Mouse (Mus musculus) liver, adult 2 months (tissue): Measurements from ENCODE around the gene Lbx1. TPM values are rescaled to one million over a fixed set of nuclear protein-coding genes. Genes with fewer than 3 reads are reported as not detected.

Source experiments
- DNase-seq: peaks from one replicate; pipeline ENCODE4 v3.0.0-alpha.2; 2011; ENCODE audit warnings: low read depth, low spot score; ENCODE audit errors: extremely low read depth
- H3K27ac ChIP-seq: fragments of 200-500 bp; replicated peaks from 2 replicates; pipeline ENCODE4 v1.5.1; 2012; ENCODE audit warnings: low read depth, mild to moderate bottlenecking, control low read depth, inconsistent platforms, low read length; ENCODE audit not compliant: insufficient read depth
- H3K27me3 ChIP-seq: fragments of 200-500 bp; 2 replicates; pipeline ENCODE4 v1.6.1; 2012; ENCODE audit warnings: mild to moderate bottlenecking, moderate library complexity, low read length, inconsistent platforms; ENCODE audit not compliant: control insufficient read depth, insufficient read depth
- H3K36me3 ChIP-seq: fragments of 200-500 bp; 2 replicates; pipeline ENCODE4 v1.6.1; 2012; ENCODE audit warnings: low read length, inconsistent platforms; ENCODE audit not compliant: control insufficient read depth, insufficient read depth
- H3K4me1 ChIP-seq: fragments of 200-500 bp; 2 replicates; pipeline ENCODE4 v1.6.1; 2011; ENCODE audit warnings: low read length; ENCODE audit not compliant: control insufficient read depth, insufficient read depth
- H3K4me3 ChIP-seq: fragments of 200-500 bp; 2 replicates; pipeline ENCODE4 v1.5.1; 2011; ENCODE audit warnings: low read depth, mild to moderate bottlenecking, control low read depth, low read length, moderate library complexity; ENCODE audit not compliant: insufficient read depth
- H3K79me2 ChIP-seq: fragments of 200-500 bp; 2 replicates; pipeline ENCODE4 v1.6.1; 2012; ENCODE audit warnings: inconsistent platforms, mild to moderate bottlenecking, low read length, moderate library complexity; ENCODE audit not compliant: control insufficient read depth, insufficient read depth
- H3K9ac ChIP-seq: fragments of 200-500 bp; 2 replicates; pipeline ENCODE4 v1.6.1; 2012; ENCODE audit warnings: low read depth, mild to moderate bottlenecking, control low read depth, inconsistent platforms, low read length
- CTCF ChIP-seq: fragments of 200-500 bp; IDR thresholded peaks from 2 replicates; pipeline ENCODE4 v1.5.1; 2011; ENCODE audit warnings: low read depth, low read length, control low read depth
- POLR2A ChIP-seq: fragments of 200-500 bp; IDR thresholded peaks from 2 replicates; pipeline ENCODE4 v1.6.1; 2011; ENCODE audit warnings: low read length, control low read depth; ENCODE audit not compliant: insufficient read depth; ENCODE audit errors: extremely low read depth
- WGBS: fragments of 180-500 bp; shearing (Covaris S2); methylation state at CpG from one replicate; pipeline ENCODE4 v1.1.7; 2018; 5-methylcytosine and 5-hydroxymethylcytosine counted together
- polyA plus RNA-seq: library from polyadenylated mRNA; depleted of rRNA; stranded (reverse); fragments of >200 nt; gene quantifications from 2 replicates; pipeline ENCODE4 v1.2.3, GENCODE M21; 2012
- total RNA-seq: library from RNA; depleted of rRNA; stranded (reverse); fragments of >200 nt; gene quantifications from 2 replicates; pipeline ENCODE4 v1.2.3, GENCODE M21; 2014

Gene Lbx1
- total and polyA plus RNA-seq, 2 experiments = under 0.01 TPM; not detected in 1

DNA sequence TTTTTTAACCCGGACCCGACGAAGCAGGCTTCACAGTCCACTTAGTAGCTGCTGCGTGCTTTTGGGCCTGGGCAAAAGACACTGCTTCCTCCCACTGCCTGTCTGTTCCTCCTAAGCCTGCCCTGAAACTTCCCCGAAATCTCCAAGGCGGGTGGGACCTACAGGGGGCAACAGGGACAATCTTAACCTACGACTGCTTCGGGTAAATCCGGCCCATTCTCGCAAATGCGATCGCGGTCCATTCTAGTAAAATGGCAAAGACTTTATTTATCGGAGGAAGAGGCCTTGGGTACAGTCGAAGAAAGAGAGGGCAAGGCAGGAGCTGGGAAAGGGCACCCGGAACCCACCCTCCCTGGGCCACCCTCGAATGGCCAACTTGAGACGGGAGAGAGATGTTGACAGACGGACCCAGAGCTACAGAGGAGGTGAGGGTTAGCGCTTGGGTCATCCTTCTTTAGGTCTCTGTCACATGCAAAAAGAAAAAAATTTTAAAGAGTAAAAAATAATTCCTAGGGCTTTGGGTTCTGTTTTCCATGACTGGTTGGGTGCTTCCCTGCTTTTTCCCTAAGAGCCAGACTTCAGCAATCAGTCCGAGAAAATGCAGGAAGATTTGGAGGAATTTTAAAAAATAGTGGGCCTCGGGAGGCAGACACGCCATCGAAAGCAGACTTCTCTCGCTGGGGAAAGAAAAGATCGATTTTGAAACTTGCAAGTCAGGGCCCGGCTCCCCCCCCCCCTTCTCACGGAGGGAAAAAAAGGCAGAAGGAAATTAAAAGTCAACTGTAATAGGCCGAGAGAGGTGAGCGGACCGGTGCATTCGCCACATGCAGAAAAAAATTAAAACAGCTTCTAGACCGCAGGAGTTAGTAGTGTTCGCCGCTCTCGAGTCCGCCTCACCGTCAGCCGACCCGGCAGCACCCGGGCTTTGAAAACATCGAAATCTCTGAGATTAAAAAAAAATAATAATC is 2.9 kb downstream of the Lbx1 start:
- Histone ChIP-seq H3K4me3 (no peak overlapping the region), H3K9ac (no peak overlapping the region), H3K36me3 (no peaks in the 10 kb centered on the region), H3K27ac (no peak overlapping the region), H3K79me2 (no peaks in the 10 kb centered on the region), H3K4me1 (0 out of 2 replicates have a peak, but pooled peaks cover 2% of the 10 kb centered on the region), H3K27me3 (peaks cover 60% of the 10 kb centered on the region)
- 5% methylated on average over 42 of the region's 42 CpGs for WGBS
- DNase-seq = no peak
- TF ChIP-seq POLR2A = no peak
- no peak for TF ChIP-seq CTCF

DNA sequence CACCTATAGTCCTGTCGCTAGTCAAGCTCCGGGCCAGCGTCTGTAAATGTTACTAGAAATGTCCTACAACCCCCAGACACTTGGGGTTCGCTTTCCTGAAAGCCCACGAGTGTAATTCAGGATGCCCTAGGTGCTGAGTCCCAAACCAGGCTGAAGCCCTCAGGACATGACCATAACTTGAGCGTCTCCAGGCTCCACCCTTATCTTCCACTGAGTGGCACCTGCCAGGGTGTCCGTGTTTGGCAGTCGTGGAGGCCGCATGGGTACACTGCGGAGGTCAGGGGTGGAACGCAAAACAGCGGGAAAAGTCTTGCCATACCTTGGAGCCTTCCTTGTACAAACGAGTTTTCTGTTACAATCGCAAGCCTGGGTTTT is 3.6 kb downstream of the Lbx1 start:
- Histone ChIP-seq H3K9ac (no peak overlapping the region), H3K79me2 (no peaks in the 10 kb centered on the region), H3K36me3 (no peaks in the 10 kb centered on the region), H3K4me3 (no peak overlapping the region), H3K4me1 (0 out of 2 replicates have a peak, but pooled peaks cover 2% of the 10 kb centered on the region), H3K27me3 (peaks cover 57% of the 10 kb centered on the region), H3K27ac (no peak overlapping the region)
- 4% methylated on average over 14 of the region's 14 CpGs for WGBS
- TF ChIP-seq POLR2A (no peak), CTCF (no peak)
- DNase-seq = no peak

DNA sequence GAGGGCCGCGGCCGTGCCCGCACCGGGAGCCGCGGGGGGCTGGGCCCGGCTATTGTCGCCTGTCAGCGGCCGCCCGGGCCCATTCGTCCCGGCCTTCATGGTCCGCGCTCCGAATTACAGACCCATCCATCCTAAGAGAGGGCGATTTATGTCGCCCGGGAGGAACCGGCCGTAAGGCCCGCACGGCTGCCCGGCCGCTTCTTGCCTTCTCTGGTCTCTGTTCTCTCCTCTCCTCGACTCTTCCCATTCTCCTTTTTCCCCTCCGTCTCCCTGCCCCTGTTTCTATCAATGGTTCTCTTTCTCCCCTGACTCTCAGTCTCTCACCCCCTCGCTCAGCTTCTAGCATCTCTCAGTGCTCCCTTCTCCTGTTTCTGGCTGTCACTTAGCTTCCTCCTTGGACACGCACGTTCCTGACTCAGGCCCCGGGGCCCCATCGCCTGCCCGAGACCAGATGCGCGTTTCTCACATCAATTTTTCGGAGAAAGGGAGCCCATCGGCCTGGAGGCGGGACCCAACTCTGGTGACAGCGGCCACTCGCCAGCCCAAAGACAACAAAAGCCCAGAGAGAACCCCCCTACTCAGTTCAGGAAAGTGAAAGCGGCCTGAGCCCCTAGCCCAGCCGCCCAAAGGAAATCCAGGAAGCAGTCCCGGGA is 4.1 kb downstream of the Lbx1 start:
- Histone ChIP-seq H3K27me3 (peaks cover 56% of the 10 kb centered on the region), H3K79me2 (no peaks in the 10 kb centered on the region), H3K36me3 (no peaks in the 10 kb centered on the region), H3K4me1 (0 out of 2 replicates have a peak, but pooled peaks cover 2% of the 10 kb centered on the region), H3K4me3 (no peak overlapping the region), H3K27ac (no peak overlapping the region), H3K9ac (no peak overlapping the region)
- DNase-seq = no peak
- TF ChIP-seq CTCF = no peak
- TF ChIP-seq POLR2A = no peak
- 3% methylated on average over 44 of the region's 44 CpGs for WGBS

DNA sequence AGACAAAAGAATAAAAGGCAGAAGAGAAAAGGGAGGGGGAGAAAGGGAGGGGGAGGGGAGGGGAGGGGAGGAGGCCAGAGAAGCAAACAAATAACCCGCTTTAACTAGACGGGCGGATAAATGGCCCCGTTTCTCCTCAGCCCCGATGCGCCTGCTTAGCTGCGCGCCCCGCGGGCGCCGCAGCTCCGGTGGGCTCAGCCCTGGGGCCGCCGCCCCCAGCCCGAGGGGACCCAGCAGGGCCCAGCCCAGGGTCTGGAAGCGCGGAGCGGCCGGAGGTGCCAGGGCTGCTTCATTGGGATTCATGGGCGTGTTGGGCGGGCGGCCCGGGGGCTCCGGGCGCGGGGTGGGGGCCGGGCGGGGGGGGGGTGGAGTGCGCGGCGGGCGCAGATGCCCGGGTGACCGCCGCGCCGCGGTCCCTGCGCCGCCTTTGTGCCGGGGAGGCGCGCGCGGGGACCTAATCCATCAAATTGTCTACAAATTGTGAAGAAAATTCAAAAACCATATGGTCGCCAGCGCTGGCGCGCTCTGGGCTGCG is 4.7 kb downstream of the Lbx1 start:
- TF ChIP-seq CTCF (no peak), POLR2A (no peak)
- DNase-seq = no peak
- Histone ChIP-seq H3K4me3 (no peak overlapping the region), H3K4me1 (0 out of 2 replicates have a peak, but pooled peaks cover 2% of the 10 kb centered on the region), H3K27me3 (peaks cover 53% of the 10 kb centered on the region), H3K36me3 (no peaks in the 10 kb centered on the region), H3K9ac (no peak overlapping the region), H3K79me2 (no peaks in the 10 kb centered on the region), H3K27ac (no peak overlapping the region)
- WGBS = 5% methylated on average over 39 of the region's 51 CpGs

DNA sequence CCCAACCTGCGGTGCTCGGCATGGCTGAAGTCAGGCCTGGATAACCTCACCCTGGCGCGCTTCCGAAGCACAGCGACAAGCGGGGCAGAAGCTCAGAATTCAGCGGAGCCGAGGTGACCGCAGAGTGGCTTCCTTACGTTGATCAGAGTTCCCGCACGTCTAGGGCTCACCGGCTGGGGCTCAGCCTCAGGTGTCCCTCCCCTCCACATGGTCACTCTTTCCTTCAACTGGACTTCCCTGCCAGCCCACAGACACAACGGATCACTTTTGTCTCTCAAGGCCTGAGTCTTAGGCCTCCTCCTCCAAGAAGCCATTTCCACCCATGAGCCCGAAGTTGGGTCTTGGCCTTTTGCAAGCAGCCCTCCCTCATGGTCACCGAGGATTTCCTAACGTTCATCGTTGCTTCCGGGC is 5.4 kb downstream of the Lbx1 start:
- WGBS = 5% methylated on average over 20 of the region's 20 CpGs
- H3K36me3 ChIP-seq = no peaks in the 10 kb centered on the region
- no peak overlapping the region for H3K4me3 ChIP-seq
- H3K4me1 ChIP-seq = 0 out of 2 replicates have a peak, but pooled peaks cover 2% of the 10 kb centered on the region
- no peak overlapping the region for H3K9ac ChIP-seq
- no peaks in the 10 kb centered on the region for H3K79me2 ChIP-seq
- peaks cover 55% of the 10 kb centered on the region for H3K27me3 ChIP-seq
- no peak for TF ChIP-seq POLR2A
- no peak for TF ChIP-seq CTCF
- no peak overlapping the region for H3K27ac ChIP-seq
- no peak for DNase-seq
